Mouse (Mus musculus): ENCODE results near the gene Klk1b3. TPM values are rescaled to one million over a fixed set of nuclear protein-coding genes. Genes with fewer than 3 reads are reported as not detected.
"Not testable (repeated sequence)": the region's sequence is repeated elsewhere in the genome, so short reads cannot be mapped to it uniquely, and the experiment has no call there.

The Klk1b3 gene
- polyA plus RNA-seq, 2 experiments = not detected

- H3K4me2 ChIP-seq (replicated peaks; ENCODE audit: low read depth, low read length, severe bottlenecking) = no peak overlapping the region
- 82% methylated on average over 3 of the region's 3 CpGs for WGBS
- H3K9ac ChIP-seq (ENCODE audit: low read depth, low read length, severe bottlenecking) = no peak overlapping the region
- H3K4me3 ChIP-seq (replicated peaks; ENCODE audit: low read length) = no peak overlapping the region
- H3K27ac ChIP-seq (replicated peaks; ENCODE audit: low read depth, low read length) = no peak overlapping the region
- no peaks in the 10 kb centered on the region for H3K9me3 ChIP-seq (ENCODE audit: control insufficient read depth, low read length)
- no peaks in the 10 kb centered on the region for H3K4me1 ChIP-seq (ENCODE audit: control insufficient read depth, insufficient read depth, low read length)
- no peak for TF ChIP-seq POLR2A (IDR thresholded peaks at IDR 0.05; ENCODE audit: borderline replicate concordance, extremely low read depth, insufficient read depth, insufficient read length)
- DNase-seq (ENCODE audit: low spot score) = no peak
- no peaks in the 10 kb centered on the region for H3K36me3 ChIP-seq (ENCODE audit: control insufficient read depth, insufficient read depth, low read length)
- no peak for ATAC-seq (ENCODE audit: low FRiP score, low read depth)
- no peaks in the 10 kb centered on the region for H3K27me3 ChIP-seq (ENCODE audit: control insufficient read depth, insufficient read depth, low read length)
These were observed 10.3 kb downstream of the Klk1b3 start for GRCm38 (mm10) chr7:44208307-44208706.

GRCm38 (mm10) chr7:44215645-44216044 is 17.7 kb downstream of the Klk1b3 start, which contains the start of gene Klk1b5:
Klk1b5 (plus strand) TSS chr7:44215945.
- no peak for DNase-seq (ENCODE audit: low spot score)
- no peak within 1 kb of the TSS for H3K9ac ChIP-seq (ENCODE audit: low read depth, low read length, severe bottlenecking)
- no peak for ATAC-seq (ENCODE audit: low FRiP score, low read depth)
- H3K27ac ChIP-seq (replicated peaks; ENCODE audit: low read depth, low read length) = no peak within 1 kb of the TSS
- H3K4me2 ChIP-seq (replicated peaks; ENCODE audit: low read depth, low read length, severe bottlenecking) = no peak within 1 kb of the TSS
- no peaks in the 10 kb centered on the region for H3K9me3 ChIP-seq (ENCODE audit: control insufficient read depth, low read length)
- TF ChIP-seq POLR2A (IDR thresholded peaks at IDR 0.05; ENCODE audit: borderline replicate concordance, extremely low read depth, insufficient read depth, insufficient read length) = no peak
- WGBS = 83% methylated on average over 1 of the region's 1 CpGs
- no peak within 1 kb of the TSS for H3K4me3 ChIP-seq (replicated peaks; ENCODE audit: low read length)
- no peaks in the 10 kb centered on the region for H3K4me1 ChIP-seq (ENCODE audit: control insufficient read depth, insufficient read depth, low read length)
- no peaks in the 10 kb centered on the region for H3K27me3 ChIP-seq (ENCODE audit: control insufficient read depth, insufficient read depth, low read length)
- no peaks in the 10 kb centered on the region for H3K36me3 ChIP-seq (ENCODE audit: control insufficient read depth, insufficient read depth, low read length)

- 75% methylated on average over 8 of the region's 10 CpGs for WGBS
- H3K4me1 ChIP-seq (ENCODE audit: control insufficient read depth, insufficient read depth, low read length); H3K27ac ChIP-seq (replicated peaks; ENCODE audit: low read depth, low read length); DNase-seq (ENCODE audit: low spot score); H3K4me3 ChIP-seq (replicated peaks; ENCODE audit: low read length); H3K4me2 ChIP-seq (replicated peaks; ENCODE audit: low read depth, low read length, severe bottlenecking); H3K27me3 ChIP-seq (ENCODE audit: control insufficient read depth, insufficient read depth, low read length); H3K9me3 ChIP-seq (ENCODE audit: control insufficient read depth, low read length); H3K36me3 ChIP-seq (ENCODE audit: control insufficient read depth, insufficient read depth, low read length); H3K9ac ChIP-seq (ENCODE audit: low read depth, low read length, severe bottlenecking); ATAC-seq (ENCODE audit: low FRiP score, low read depth): not testable (repeated sequence)
These were observed 23.6 kb downstream of the Klk1b3 start for GRCm38 (mm10) chr7:44221601-44222000.

- ATAC-seq (ENCODE audit: low FRiP score, low read depth); H3K27me3 ChIP-seq (ENCODE audit: control insufficient read depth, insufficient read depth, low read length); DNase-seq (ENCODE audit: low spot score); H3K4me1 ChIP-seq (ENCODE audit: control insufficient read depth, insufficient read depth, low read length); H3K4me3 ChIP-seq (replicated peaks; ENCODE audit: low read length); H3K27ac ChIP-seq (replicated peaks; ENCODE audit: low read depth, low read length); H3K4me2 ChIP-seq (replicated peaks; ENCODE audit: low read depth, low read length, severe bottlenecking); H3K36me3 ChIP-seq (ENCODE audit: control insufficient read depth, insufficient read depth, low read length); H3K9ac ChIP-seq (ENCODE audit: low read depth, low read length, severe bottlenecking); H3K9me3 ChIP-seq (ENCODE audit: control insufficient read depth, low read length): not testable (repeated sequence)
- 78% methylated on average over 6 of the region's 6 CpGs for WGBS
These were observed 24.3 kb downstream of the Klk1b3 start for GRCm38 (mm10) chr7:44222335-44222734.

- ATAC-seq (ENCODE audit: low FRiP score, low read depth) = no peak
These were observed 27.1 kb downstream of the Klk1b3 start, which contains the start of gene Klk1 for GRCm38 (mm10) chr7:44225076-44225475. Klk1 (plus strand) TSS chr7:44225360.

GRCm38 (mm10) chr7:44235909-44236308 is 37.9 kb downstream of the Klk1b3 start, which contains the start of gene Gm36864:
Gm36864 (plus strand) TSS chr7:44236177.
- Histone ChIP-seq H3K9me3 (ENCODE audit: control insufficient read depth, low read length) (no peaks in the 10 kb centered on the region), H3K4me2 (replicated peaks; ENCODE audit: low read depth, low read length, severe bottlenecking) (no peak within 1 kb of the TSS), H3K9ac (ENCODE audit: low read depth, low read length, severe bottlenecking) (no peak within 1 kb of the TSS), H3K27ac (replicated peaks; ENCODE audit: low read depth, low read length) (no peak within 1 kb of the TSS), H3K36me3 (ENCODE audit: control insufficient read depth, insufficient read depth, low read length) (no peaks in the 10 kb centered on the region), H3K4me3 (replicated peaks; ENCODE audit: low read length) (no peak within 1 kb of the TSS), H3K27me3 (ENCODE audit: control insufficient read depth, insufficient read depth, low read length) (no peaks in the 10 kb centered on the region), H3K4me1 (ENCODE audit: control insufficient read depth, insufficient read depth, low read length) (no peaks in the 10 kb centered on the region)
- TF ChIP-seq POLR2A (IDR thresholded peaks at IDR 0.05; ENCODE audit: borderline replicate concordance, extremely low read depth, insufficient read depth, insufficient read length) = no peak
- ATAC-seq (ENCODE audit: low FRiP score, low read depth) = no peak
- no peak for DNase-seq (ENCODE audit: low spot score)
- WGBS = 89% methylated on average over 3 of the region's 3 CpGs

More at GRCm38 (mm10) chr7:44225076-44225475, 27.1 kb downstream of the Klk1b3 start, which contains the start of gene Klk1:
- H3K27ac ChIP-seq (replicated peaks; ENCODE audit: low read depth, low read length) = no peak within 1 kb of the TSS
- no peak for DNase-seq (ENCODE audit: low spot score)
- no peak within 1 kb of the TSS for H3K9ac ChIP-seq (ENCODE audit: low read depth, low read length, severe bottlenecking)
- no peaks in the 10 kb centered on the region for H3K36me3 ChIP-seq (ENCODE audit: control insufficient read depth, insufficient read depth, low read length)
- no peak for TF ChIP-seq POLR2A (IDR thresholded peaks at IDR 0.05; ENCODE audit: borderline replicate concordance, extremely low read depth, insufficient read depth, insufficient read length)
- H3K4me2 ChIP-seq (replicated peaks; ENCODE audit: low read depth, low read length, severe bottlenecking) = no peak within 1 kb of the TSS
- no peaks in the 10 kb centered on the region for H3K9me3 ChIP-seq (ENCODE audit: control insufficient read depth, low read length)
- H3K4me1 ChIP-seq (ENCODE audit: control insufficient read depth, insufficient read depth, low read length) = no peaks in the 10 kb centered on the region
- 50% methylated on average over 1 of the region's 1 CpGs for WGBS
- no peak within 1 kb of the TSS for H3K4me3 ChIP-seq (replicated peaks; ENCODE audit: low read length)
- H3K27me3 ChIP-seq (ENCODE audit: control insufficient read depth, insufficient read depth, low read length) = no peaks in the 10 kb centered on the region
